Comparison of ENCODE assay signal across 8 mouse cellular contexts in the genomic region with DNA sequence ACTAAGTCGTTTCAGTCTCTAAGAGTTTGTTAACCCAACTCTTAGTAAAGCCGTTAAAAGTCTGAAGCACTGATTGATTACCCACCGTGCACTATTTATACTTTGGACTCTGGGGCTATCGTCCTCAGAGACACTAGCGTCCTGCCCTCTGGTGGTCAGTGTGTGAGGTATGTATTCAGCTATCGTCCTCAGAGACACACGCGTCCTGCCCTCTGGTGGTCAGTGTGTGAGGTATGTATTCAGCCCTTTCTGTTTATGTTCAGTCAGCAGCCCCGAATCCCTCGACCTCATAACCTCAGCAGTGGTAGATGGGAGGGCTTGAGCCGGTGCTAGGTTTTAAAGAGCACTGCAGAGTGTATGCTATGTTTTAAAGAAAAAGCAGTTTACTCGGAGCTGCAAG. TPM values are rescaled to one million over a fixed set of nuclear protein-coding genes. Genes with fewer than 3 reads are reported as not detected.
DNase-seq lines count a peak whose midpoint lies in the region; ATAC-seq and TF ChIP-seq lines count a peak whose summit lies in the region.

No protein-coding gene starts in this region.

- no peaks in the 10 kb centered on the region for H3K27me3 ChIP-seq in limb, embryonic 14.5 days (ENCODE audit: control insufficient read depth, insufficient read depth, low read length)

- no peak overlapping the region for H3K27ac ChIP-seq in limb, embryonic 14.5 days (replicated peaks; ENCODE audit: low read depth, low read length)

- H3K36me3 ChIP-seq in limb, embryonic 14.5 days (ENCODE audit: control insufficient read depth, insufficient read depth, low read length) = peaks cover 16% of the 10 kb centered on the region

- ATAC-seq in limb, embryonic 14.5 days (ENCODE audit: low FRiP score, low read depth) = peak; percentile 44; the same call in 1 of the 2 replicates

- no peaks in the 10 kb centered on the region for H3K9me3 ChIP-seq in limb, embryonic 14.5 days (ENCODE audit: control insufficient read depth, low read length)

- H3K4me2 ChIP-seq in limb, embryonic 14.5 days (replicated peaks; ENCODE audit: low read depth, low read length, severe bottlenecking) = no peak overlapping the region

- intact Hi-C loops in gastrocnemius, postnatal 14 days (cut with DNase I; ENCODE audit: low total_unique reads) = no loop called here

- no peak overlapping the region for H3K9ac ChIP-seq in limb, embryonic 14.5 days (ENCODE audit: low read depth, low read length, severe bottlenecking)

- no peak for TF ChIP-seq POLR2A in limb, embryonic 14.5 days (IDR thresholded peaks at IDR 0.05; ENCODE audit: borderline replicate concordance, extremely low read depth, insufficient read depth, insufficient read length)

- 41% methylated on average over 12 of the region's 12 CpGs for WGBS in limb, embryonic 14.5 days

- DNase-seq in 3134 (ENCODE audit: extremely low read depth, insufficient read length, low spot score) = peak; percentile 14
- peak; percentile 56 to 69 for DNase-seq in adrenal gland, adult 18-20 months (ENCODE audit: low spot score in 2 of 2)
- DNase-seq in embryo, embryonic 10.5 days (ENCODE audit: low spot score) = peak; percentile 90
- DNase-seq in gastrocnemius, postnatal 14 days = peak; percentile 70
- peak; percentile 79 to 85 for DNase-seq in kidney, adult 8-10 months
- DNase-seq in limb, embryonic 14.5 days (ENCODE audit: low spot score) = peak; percentile 54
- DNase-seq in monocyte, adult 2 months (ENCODE audit: low read depth in 1 of 2, low spot score in 2 of 2) = peak; percentile 27 to 66
- DNase-seq in spleen, postnatal 4 days (ENCODE audit: low spot score in 2 of 2) = peak; percentile 78 to 87

- no peaks in the 10 kb centered on the region for H3K4me1 ChIP-seq in limb, embryonic 14.5 days (ENCODE audit: control insufficient read depth, insufficient read depth, low read length)

- no peak overlapping the region for H3K4me3 ChIP-seq in limb, embryonic 14.5 days (replicated peaks; ENCODE audit: low read length)

RNA-seq across cellular contexts. Expression of a gene that starts 13.7 kb away (rescaled TPM):
- total RNA-seq in adrenal gland, adult 18-20 months (2021) = 10 to 100 TPM; 32.0 to 33.7 TPM
- total RNA-seq in gastrocnemius, postnatal 14 days (2021) = 1 to 10 TPM; 1.2 to 1.6 TPM
- 12.6 and 12.9 TPM in 2 replicates for polyA plus RNA-seq in limb, embryonic 14.5 days (2012; rRNA removed)
- 10.3 and 10.7 TPM in 2 replicates for polyA plus RNA-seq in limb, embryonic 14.5 days (2014; fragmentation: Nextera tagmentation; extraction: Ambion mirVana)

Comparison
In these comparisons a context has a peak if more than half of its experiments do, and no peak if none do; other contexts are left out.
1. DNase-seq: peak in every context shown above with its lines; median percentile 90 in embryo, embryonic 10.5 days; 82 in spleen, postnatal 4 days; 82 in kidney, adult 8-10 months; 70 in gastrocnemius, postnatal 14 days; 62 in adrenal gland, adult 18-20 months; 54 in limb, embryonic 14.5 days; 46 in monocyte, adult 2 months; 14 in 3134.
2. RNA of a gene that starts 13.7 kb away (total RNA-seq): 32.0 to 33.7 TPM in adrenal gland, adult 18-20 months; 1.2 to 1.6 TPM in gastrocnemius, postnatal 14 days; every median in the first group is over 10 times any median in the second.